Mouse (Mus musculus): ENCODE measurements around the gene Sh3bgrl2. TPM values are rescaled to one million over a fixed set of nuclear protein-coding genes. Genes with fewer than 3 reads are reported as not detected.

Gene Sh3bgrl2
- polyA plus RNA-seq, 1 experiment, result 4.0 TPM

GRCm38 (mm10) chr9:83573588-83573987 is 25.5 kb downstream of the Sh3bgrl2 start:
- no peaks in the 10 kb centered on the region for H3K27me3 ChIP-seq (ENCODE audit: control insufficient read depth, insufficient read depth, insufficient read length)
- H3K4me2 ChIP-seq (ENCODE audit: low read depth), result no peak overlapping the region
- H3ac ChIP-seq (ENCODE audit: control insufficient read depth, insufficient read length), result no peak overlapping the region
- H3K36me3 ChIP-seq (ENCODE audit: control insufficient read depth, insufficient read depth), result no peaks in the 10 kb centered on the region
- no peak overlapping the region for H3K4me3 ChIP-seq
- no peak for TF ChIP-seq CEBPB (IDR thresholded peaks at IDR 0.05; ENCODE audit: insufficient read depth, poor library complexity, severe bottlenecking)
- TF ChIP-seq POLR2AphosphoS2 (IDR thresholded peaks at IDR 0.05; ENCODE audit: insufficient read length, low read depth), result no peak
- TF ChIP-seq REST (IDR thresholded peaks at IDR 0.05; ENCODE audit: insufficient read depth, insufficient read length), result no peak
- TF ChIP-seq E2F4 (IDR thresholded peaks at IDR 0.05; ENCODE audit: insufficient read depth), result no peak
- no peak for TF ChIP-seq MYOG (IDR thresholded peaks at IDR 0.05; ENCODE audit: control insufficient read depth in 1 of 3, insufficient read depth in 1 of 3, insufficient read length in 2 of 3, low read depth in 2 of 3)
- no peak for TF ChIP-seq SRF (IDR thresholded peaks at IDR 0.05; ENCODE audit: control insufficient read depth, insufficient read length, low read depth)
- no peak for TF ChIP-seq TCF12 (IDR thresholded peaks at IDR 0.05; ENCODE audit: insufficient read depth, poor library complexity, severe bottlenecking)
- TF ChIP-seq MYOD1 (IDR thresholded peaks at IDR 0.05; ENCODE audit: control insufficient read depth in 1 of 3, insufficient read length in 2 of 3, low read depth in 2 of 3), result no peak
- TF ChIP-seq MAX (IDR thresholded peaks at IDR 0.05; ENCODE audit: low read depth), result no peak
- no peak for TF ChIP-seq POLR2A (IDR thresholded peaks at IDR 0.05; ENCODE audit: insufficient read length, low read depth)
- no peak for TF ChIP-seq USF1 (IDR thresholded peaks at IDR 0.05; ENCODE audit: low read depth)
- TF ChIP-seq TCF3 (IDR thresholded peaks at IDR 0.05; ENCODE audit: insufficient read length, low read depth), result no peak
- no peaks in the 10 kb centered on the region for H3K79me2 ChIP-seq (ENCODE audit: control insufficient read depth, insufficient read depth)

- no peak overlapping the region for H3ac ChIP-seq (ENCODE audit: control insufficient read depth, insufficient read length)
- no peaks in the 10 kb centered on the region for H3K27me3 ChIP-seq (ENCODE audit: control insufficient read depth, insufficient read depth, insufficient read length)
- no peaks in the 10 kb centered on the region for H3K79me2 ChIP-seq (ENCODE audit: control insufficient read depth, insufficient read depth)
- H3K36me3 ChIP-seq (ENCODE audit: control insufficient read depth, insufficient read depth), result no peaks in the 10 kb centered on the region
- H3K4me3 ChIP-seq, result no peak overlapping the region
- peak overlapping the region; percentile 60 for H3K4me2 ChIP-seq (ENCODE audit: low read depth)
- 0 out of 2 replicates have a peak, but pooled peaks have one; percentile 30 for TF ChIP-seq CEBPB (IDR thresholded peaks at IDR 0.05; ENCODE audit: insufficient read depth, poor library complexity, severe bottlenecking)
- no peak for TF ChIP-seq POLR2AphosphoS2 (IDR thresholded peaks at IDR 0.05; ENCODE audit: insufficient read length, low read depth)
Observed at GRCm38 (mm10) chr9:83575403-83575802, 27.3 kb downstream of the Sh3bgrl2 start.

- Histone ChIP-seq H3K4me2 (ENCODE audit: low read depth) (peak overlapping the region; percentile 60), H3ac (ENCODE audit: control insufficient read depth, insufficient read length) (no peak overlapping the region), H3K79me2 (ENCODE audit: control insufficient read depth, insufficient read depth) (no peaks in the 10 kb centered on the region), H3K27me3 (ENCODE audit: control insufficient read depth, insufficient read depth, insufficient read length) (no peaks in the 10 kb centered on the region), H3K36me3 (ENCODE audit: control insufficient read depth, insufficient read depth) (no peaks in the 10 kb centered on the region), H3K4me3 (no peak overlapping the region)
- TF ChIP-seq MYOD1 (IDR thresholded peaks at IDR 0.05; ENCODE audit: control insufficient read depth in 1 of 3, insufficient read length in 2 of 3, low read depth in 2 of 3), result peak in 1 of 3 experiments; percentile 63
- TF ChIP-seq MYOG (IDR thresholded peaks at IDR 0.05; ENCODE audit: control insufficient read depth in 1 of 3, insufficient read depth in 1 of 3, insufficient read length in 2 of 3, low read depth in 2 of 3), result no peak
- no peak for TF ChIP-seq POLR2A (IDR thresholded peaks at IDR 0.05; ENCODE audit: insufficient read length, low read depth)
- no peak for TF ChIP-seq USF1 (IDR thresholded peaks at IDR 0.05; ENCODE audit: low read depth)
Observed at GRCm38 (mm10) chr9:83576018-83576688, 28.0 kb downstream of the Sh3bgrl2 start.

- Histone ChIP-seq H3K4me2 (ENCODE audit: low read depth) (peak overlapping the region; percentile 60), H3K4me3 (no peak overlapping the region), H3K36me3 (ENCODE audit: control insufficient read depth, insufficient read depth) (no peaks in the 10 kb centered on the region), H3K27me3 (ENCODE audit: control insufficient read depth, insufficient read depth, insufficient read length) (no peaks in the 10 kb centered on the region), H3ac (ENCODE audit: control insufficient read depth, insufficient read length) (no peak overlapping the region), H3K79me2 (ENCODE audit: control insufficient read depth, insufficient read depth) (no peaks in the 10 kb centered on the region)
- TF ChIP-seq MAX (IDR thresholded peaks at IDR 0.05; ENCODE audit: low read depth) (no peak), E2F4 (IDR thresholded peaks at IDR 0.05; ENCODE audit: insufficient read depth) (no peak)
Observed at GRCm38 (mm10) chr9:83576689-83577057, 28.5 kb downstream of the Sh3bgrl2 start.

- H3K27me3 ChIP-seq (ENCODE audit: control insufficient read depth, insufficient read depth, insufficient read length), result no peaks in the 10 kb centered on the region
- no peak overlapping the region for H3ac ChIP-seq (ENCODE audit: control insufficient read depth, insufficient read length)
- TF ChIP-seq POLR2A (IDR thresholded peaks at IDR 0.05; ENCODE audit: insufficient read length, low read depth), result no peak
- TF ChIP-seq TCF3 (IDR thresholded peaks at IDR 0.05; ENCODE audit: insufficient read length, low read depth), result no peak
- TF ChIP-seq TCF12 (IDR thresholded peaks at IDR 0.05; ENCODE audit: insufficient read depth, poor library complexity, severe bottlenecking), result no peak
- no peak for TF ChIP-seq MYOG (IDR thresholded peaks at IDR 0.05; ENCODE audit: control insufficient read depth in 1 of 3, insufficient read depth in 1 of 3, insufficient read length in 2 of 3, low read depth in 2 of 3)
- TF ChIP-seq MAX (IDR thresholded peaks at IDR 0.05; ENCODE audit: low read depth), result no peak
- TF ChIP-seq MYOD1 (IDR thresholded peaks at IDR 0.05; ENCODE audit: control insufficient read depth in 1 of 3, insufficient read length in 2 of 3, low read depth in 2 of 3), result no peak
- TF ChIP-seq POLR2AphosphoS2 (IDR thresholded peaks at IDR 0.05; ENCODE audit: insufficient read length, low read depth), result no peak
- TF ChIP-seq E2F4 (IDR thresholded peaks at IDR 0.05; ENCODE audit: insufficient read depth), result no peak
- TF ChIP-seq REST (IDR thresholded peaks at IDR 0.05; ENCODE audit: insufficient read depth, insufficient read length), result no peak
- TF ChIP-seq CEBPB (IDR thresholded peaks at IDR 0.05; ENCODE audit: insufficient read depth, poor library complexity, severe bottlenecking), result no peak
- TF ChIP-seq USF1 (IDR thresholded peaks at IDR 0.05; ENCODE audit: low read depth), result no peak
- TF ChIP-seq SRF (IDR thresholded peaks at IDR 0.05; ENCODE audit: control insufficient read depth, insufficient read length, low read depth), result no peak
- no peaks in the 10 kb centered on the region for H3K36me3 ChIP-seq (ENCODE audit: control insufficient read depth, insufficient read depth)
- H3K4me2 ChIP-seq (ENCODE audit: low read depth), result no peak overlapping the region
- H3K4me3 ChIP-seq, result no peak overlapping the region
- no peaks in the 10 kb centered on the region for H3K79me2 ChIP-seq (ENCODE audit: control insufficient read depth, insufficient read depth)
Observed at GRCm38 (mm10) chr9:83577260-83577659, 29.1 kb downstream of the Sh3bgrl2 start.

All from myocyte (in vitro differentiated cells).